In genomic region chr10:59266097-59266496, GRCm38 (mm10) we compare ENCODE assay signal across 8 mouse cellular contexts. TPM values are rescaled to one million over a fixed set of nuclear protein-coding genes. Genes with fewer than 3 reads are reported as not detected.
DNase-seq lines count a peak whose midpoint lies in the region; ATAC-seq lines count a peak whose summit lies in the region.
"Had no signal": no experiment of that assay in that cellular context is flagged by ENCODE, and none has a peak within 500 bp of the region (broad histone marks: within the 10 kb centered on the region; RNA-seq: fewer than 3 reads in every experiment).

No protein-coding gene starts in this region.

- DNase-seq in ovary, postnatal 36 days (ENCODE audit: low spot score): peak; percentile 38
- DNase-seq in ovary, postnatal 10 days (ENCODE audit: low spot score): no peak
- DNase-seq in embryonic facial prominence, embryonic 10.5 days (ENCODE audit: low spot score): no peak
- DNase-seq in urinary bladder, postnatal 25 days (ENCODE audit: low spot score): peak; percentile 66
- no peak for DNase-seq in left cerebral cortex, adult 9 months (ENCODE audit: low spot score in 2 of 2)

- WGBS in embryonic facial prominence, embryonic 10.5 days: 95% methylated on average over 1 of the region's 1 CpGs
- 55% methylated on average over 1 of the region's 1 CpGs for WGBS in liver, embryonic 12.5 days (ENCODE audit: insufficient replicate concordance)
- WGBS in midbrain, embryonic 16.5 days: 95% methylated on average over 1 of the region's 1 CpGs

- no peak overlapping the region for H3K4me3 ChIP-seq in embryonic facial prominence, embryonic 10.5 days
- no peak overlapping the region for H3K4me3 ChIP-seq in liver, embryonic 12.5 days
- no peak overlapping the region for H3K4me3 ChIP-seq in midbrain, embryonic 16.5 days (ENCODE audit: low read depth, low read length)
- H3K4me3 ChIP-seq: neural tube, embryonic 13.5 days had no signal

- no peak overlapping the region for H3K4me2 ChIP-seq in liver, embryonic 12.5 days
- H3K4me2 ChIP-seq in midbrain, embryonic 16.5 days (ENCODE audit: low read length): no peak overlapping the region
- H3K4me2 ChIP-seq: neural tube, embryonic 13.5 days had no signal

- H3K9me3 ChIP-seq in embryonic facial prominence, embryonic 10.5 days: no peaks in the 10 kb centered on the region
- no peaks in the 10 kb centered on the region for H3K9me3 ChIP-seq in liver, embryonic 12.5 days (replicated peaks)
- no peaks in the 10 kb centered on the region for H3K9me3 ChIP-seq in midbrain, embryonic 16.5 days (replicated peaks; ENCODE audit: control insufficient read depth, low read length, poor library complexity, severe bottlenecking)
- H3K9me3 ChIP-seq: neural tube, embryonic 13.5 days had no signal

- ATAC-seq in liver, embryonic 12.5 days: no peak
- no peak for ATAC-seq in midbrain, embryonic 16.5 days

- H3K27me3 ChIP-seq in embryonic facial prominence, embryonic 10.5 days (replicated peaks; ENCODE audit: low read depth, poor library complexity, severe bottlenecking): no peaks in the 10 kb centered on the region
- H3K27me3 ChIP-seq in liver, embryonic 12.5 days (replicated peaks): no peaks in the 10 kb centered on the region
- no peaks in the 10 kb centered on the region for H3K27me3 ChIP-seq in midbrain, embryonic 16.5 days (ENCODE audit: control insufficient read depth, insufficient read depth, low read depth, low read length)
- H3K27me3 ChIP-seq: neural tube, embryonic 13.5 days had no signal

- peaks cover 32% of the 10 kb centered on the region for H3K4me1 ChIP-seq in embryonic facial prominence, embryonic 10.5 days
- H3K4me1 ChIP-seq in liver, embryonic 12.5 days: peaks cover 18% of the 10 kb centered on the region
- no peaks in the 10 kb centered on the region; the same call in 1 of the 2 replicates for H3K4me1 ChIP-seq in midbrain, embryonic 16.5 days (ENCODE audit: control insufficient read depth, insufficient read depth, low read length)

- no peaks in the 10 kb centered on the region for H3K36me3 ChIP-seq in embryonic facial prominence, embryonic 10.5 days (replicated peaks)
- H3K36me3 ChIP-seq in liver, embryonic 12.5 days: no peaks in the 10 kb centered on the region
- H3K36me3 ChIP-seq in midbrain, embryonic 16.5 days (ENCODE audit: control insufficient read depth, insufficient read depth, low read length): no peaks in the 10 kb centered on the region
- H3K36me3 ChIP-seq: neural tube, embryonic 13.5 days had no signal

- no peak overlapping the region for H3K9ac ChIP-seq in liver, embryonic 12.5 days
- no peak overlapping the region for H3K9ac ChIP-seq in midbrain, embryonic 16.5 days (ENCODE audit: low read depth, low read length)
- H3K9ac ChIP-seq: neural tube, embryonic 13.5 days had no signal

- H3K27ac ChIP-seq in embryonic facial prominence, embryonic 10.5 days (replicated peaks): 0 out of 2 replicates have a peak overlapping the region, but pooled peaks have one; percentile 15
- H3K27ac ChIP-seq in liver, embryonic 12.5 days: 0 out of 2 replicates have a peak overlapping the region, but pooled peaks have one; percentile 8
- no peak overlapping the region for H3K27ac ChIP-seq in midbrain, embryonic 16.5 days (ENCODE audit: low read length)
- H3K27ac ChIP-seq: neural tube, embryonic 13.5 days had no signal

RNA-seq across cellular contexts. Expression of gene Sowahc, which starts 44.3 kb away (rescaled TPM):
- polyA plus RNA-seq in embryonic facial prominence, embryonic 10.5 days (2016; fragmentation: Nextera tagmentation; extraction: Ambion mirVana): 12.4 and 12.8 TPM in 2 replicates
- 2.8 and 3.1 TPM in 2 replicates for polyA plus RNA-seq in liver, embryonic 12.5 days (2016; fragmentation: Nextera tagmentation; extraction: Ambion mirVana)
- 22.1 and 23.8 TPM in 2 replicates for polyA plus RNA-seq in midbrain, embryonic 16.5 days (2015; fragmentation: Nextera tagmentation; extraction: Ambion mirVana)

RNA-seq across cellular contexts. Expression of gene Sept10, which starts 44.5 kb away (rescaled TPM):
- 36.8 and 37.3 TPM in 2 replicates for polyA plus RNA-seq in embryonic facial prominence, embryonic 10.5 days (2016; fragmentation: Nextera tagmentation; extraction: Ambion mirVana)
- polyA plus RNA-seq in liver, embryonic 12.5 days (2016; fragmentation: Nextera tagmentation; extraction: Ambion mirVana): 12.8 and 12.9 TPM in 2 replicates
- polyA plus RNA-seq in midbrain, embryonic 16.5 days (2015; fragmentation: Nextera tagmentation; extraction: Ambion mirVana): 10.4 and 13.3 TPM in 2 replicates

RNA-seq across cellular contexts. Expression of gene P4ha1, which starts 57.0 kb away (rescaled TPM):
- polyA plus RNA-seq in embryonic facial prominence, embryonic 10.5 days (2016; fragmentation: Nextera tagmentation; extraction: Ambion mirVana): 49.3 and 55.7 TPM in 2 replicates
- polyA plus RNA-seq in liver, embryonic 12.5 days (2016; fragmentation: Nextera tagmentation; extraction: Ambion mirVana): 24.7 and 27.4 TPM in 2 replicates
- polyA plus RNA-seq in midbrain, embryonic 16.5 days (2015; fragmentation: Nextera tagmentation; extraction: Ambion mirVana): 29.7 and 32.2 TPM in 2 replicates

Comparison
In these comparisons a context has a peak if more than half of its experiments do, and no peak if none do; other contexts are left out.
1. DNase-seq: peak in ovary, postnatal 36 days (single experiment) and urinary bladder, postnatal 25 days (single experiment); none in ovary, postnatal 10 days (single experiment), embryonic facial prominence, embryonic 10.5 days (single experiment) and left cerebral cortex, adult 9 months (0 of 2).